Mouse (Mus musculus) kidney, postnatal 10 days (tissue): ENCODE measurements around the gene Zfp800.
A peak's percentile ranks its signal among the peaks of the same experiment; 100 is the strongest.

Source experiments
- DNase-seq: peaks from one replicate; pipeline ENCODE4 v3.0.0; 2021; ENCODE audit warnings: mixed read lengths

The Zfp800 gene

GRCm38 (mm10) chr6:28308929-28309328 lies 88.9 kb downstream of the Zfp800 start:
- DNase-seq: no peak

- DNase-seq: no peak
Observed at GRCm38 (mm10) chr6:28306702-28307101, 91.1 kb downstream of the Zfp800 start.

GRCm38 (mm10) chr6:28296306-28296705 lies 101.5 kb downstream of the Zfp800 start:
- DNase-seq: no peak

GRCm38 (mm10) chr6:28295581-28295980 lies 102.2 kb downstream of the Zfp800 start:
- no peak for DNase-seq

- DNase-seq: no peak
Observed at GRCm38 (mm10) chr6:28292810-28293209, 105.0 kb downstream of the Zfp800 start.

GRCm38 (mm10) chr6:28279886-28280285 lies 117.9 kb downstream of the Zfp800 start:
- DNase-seq: no peak

- DNase-seq: no peak
Observed at GRCm38 (mm10) chr6:28262198-28262621, 135.6 kb downstream of the Zfp800 start.

GRCm38 (mm10) chr6:28261307-28262197 lies 136.3 kb downstream of the Zfp800 start:
- DNase-seq: peak; percentile 94

- peak; percentile 54 for DNase-seq
Observed at GRCm38 (mm10) chr6:28260425-28261191, 137.2 kb downstream of the Zfp800 start.

- DNase-seq: no peak
Observed at GRCm38 (mm10) chr6:28259750-28260149, 138.1 kb downstream of the Zfp800 start.

- no peak for DNase-seq
Observed at GRCm38 (mm10) chr6:28258440-28258839, 139.4 kb downstream of the Zfp800 start.

GRCm38 (mm10) chr6:28257772-28258171 lies 140.0 kb downstream of the Zfp800 start:
- DNase-seq: no peak

GRCm38 (mm10) chr6:28252790-28253189 lies 145.0 kb downstream of the Zfp800 start:
- DNase-seq: no peak

- DNase-seq: no peak
Observed at GRCm38 (mm10) chr6:28248211-28248610, 149.6 kb downstream of the Zfp800 start.

- no peak for DNase-seq
Observed at GRCm38 (mm10) chr6:28232618-28233361, 165.0 kb downstream of the Zfp800 start.

- no peak for DNase-seq
Observed at GRCm38 (mm10) chr6:28228085-28228484, 169.7 kb downstream of the Zfp800 start.

- DNase-seq: no peak
Observed at GRCm38 (mm10) chr6:28221017-28221416, 176.8 kb downstream of the Zfp800 start.

- DNase-seq: no peak
Observed at GRCm38 (mm10) chr6:28218386-28218785, 179.4 kb downstream of the Zfp800 start.

- DNase-seq: peak; percentile 80
Observed at GRCm38 (mm10) chr6:28215268-28215954, 182.4 kb downstream of the Zfp800 start.

GRCm38 (mm10) chr6:28214658-28215267 lies 183.0 kb downstream of the Zfp800 start:
- DNase-seq: no peak

- DNase-seq: no peak
Observed at GRCm38 (mm10) chr6:28203454-28203853, 194.4 kb downstream of the Zfp800 start.

GRCm38 (mm10) chr6:28202833-28203232 lies 195.0 kb downstream of the Zfp800 start:
- DNase-seq: no peak
